Mouse (Mus musculus): Measurements from ENCODE around the gene Trim7.
A peak's percentile ranks its signal among the peaks of the same experiment; 100 is the strongest.
"Not testable (repeated sequence)": the region's sequence is repeated elsewhere in the genome, so short reads cannot be mapped to it uniquely, and the experiment has no call there.

Trim7 gene

GRCm38 (mm10) chr11:48825979-48826751 is at the start of gene Trim7, which contains the start of gene Gm12184:
Gene Trim7 (plus strand): TSS chr11:48826140.
Gene Gm12184 (minus strand): TSS chr11:48826655.
- not testable (repeated sequence) for DNase-seq (ENCODE audit: low read depth, low spot score)

GRCm38 (mm10) chr11:48776664-48777063 is 49.3 kb upstream of the Trim7 start:
- DNase-seq (ENCODE audit: low read depth, low spot score) = no peak

GRCm38 (mm10) chr11:48777303-48777702 is 48.6 kb upstream of the Trim7 start:
- DNase-seq (ENCODE audit: low read depth, low spot score) = no peak

DNA sequence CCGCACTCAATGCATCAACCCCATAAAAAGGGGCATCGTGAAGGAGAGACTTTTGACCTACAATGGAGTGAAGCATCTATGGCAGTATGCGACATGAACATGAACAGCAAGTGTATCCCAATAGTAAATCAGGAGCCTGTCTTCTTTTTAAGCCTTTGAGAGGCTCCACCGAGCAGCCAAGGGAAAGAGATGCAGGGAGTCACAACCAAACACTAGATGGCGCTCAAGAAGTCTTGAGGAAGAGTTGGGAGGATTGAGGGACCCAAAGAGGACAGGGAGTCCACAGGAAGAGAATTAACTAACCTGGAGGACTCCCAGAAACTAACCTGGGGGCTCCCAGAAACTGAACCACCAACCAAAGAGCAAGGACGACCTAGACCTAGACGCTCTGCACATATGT is 46.5 kb upstream of the Trim7 start:
- DNase-seq (ENCODE audit: low read depth, low spot score) = no peak

- DNase-seq (ENCODE audit: low read depth, low spot score) = no peak
Measured at GRCm38 (mm10) chr11:48782243-48782642, 43.7 kb upstream of the Trim7 start.

DNA sequence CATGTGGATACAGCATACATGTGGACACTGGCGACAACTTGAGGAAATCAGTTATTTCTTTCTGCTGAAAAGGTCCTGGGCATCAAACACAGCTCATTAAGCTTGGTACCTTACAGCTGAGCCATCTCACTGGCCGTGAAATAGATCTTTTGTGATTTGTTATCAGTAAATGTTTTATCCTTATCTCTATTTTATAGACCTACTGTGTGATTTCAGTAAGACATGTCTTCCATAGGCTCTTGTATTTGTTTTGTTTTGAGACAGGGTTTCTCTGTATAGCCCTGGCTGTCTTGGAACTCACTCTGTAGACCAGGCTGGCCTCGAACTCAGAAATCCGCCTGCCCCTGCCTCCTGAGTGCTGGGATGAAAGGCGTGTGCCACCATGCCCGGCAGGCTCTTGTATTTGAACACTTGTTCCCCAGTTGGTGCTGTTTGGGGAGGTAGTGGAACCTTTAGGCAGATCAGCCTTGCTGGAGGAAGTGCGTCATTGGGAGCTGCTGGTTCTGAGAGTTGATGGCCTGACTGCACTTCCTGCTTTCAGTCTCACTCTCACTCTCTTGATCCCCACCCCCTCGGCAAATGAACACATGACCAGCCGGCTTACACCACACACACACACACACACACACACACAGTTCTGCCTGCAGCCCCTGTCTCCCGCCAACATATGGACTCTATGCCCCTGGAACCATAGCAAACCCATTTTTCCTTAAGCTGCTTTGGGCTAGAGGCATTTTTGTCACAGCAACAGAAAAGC is 38.3 kb upstream of the Trim7 start:
- peak; percentile 12 for DNase-seq (ENCODE audit: low read depth, low spot score)

GRCm38 (mm10) chr11:48788311-48789089 is 37.4 kb upstream of the Trim7 start:
- peak; percentile 64 for DNase-seq (ENCODE audit: low read depth, low spot score)

DNA sequence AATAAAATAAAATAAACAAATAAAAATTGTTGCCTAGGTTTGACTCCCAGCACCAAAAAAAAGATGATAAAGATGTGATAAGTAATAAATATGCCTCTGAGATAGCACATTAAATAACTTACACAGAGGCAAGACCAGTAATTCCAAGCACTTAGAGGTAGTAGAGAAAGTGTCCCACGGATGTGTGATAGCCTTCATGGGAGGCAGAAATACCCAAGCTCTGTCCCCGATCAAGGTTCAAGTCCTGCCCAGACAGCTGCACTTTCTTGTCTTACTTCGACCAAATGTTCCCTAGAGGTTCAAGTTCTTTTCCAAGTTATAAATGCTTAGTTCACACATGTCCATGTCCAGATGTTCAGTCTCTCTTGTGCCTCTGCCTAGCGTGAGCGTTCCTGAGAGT is 36.7 kb upstream of the Trim7 start:
- no peak for DNase-seq (ENCODE audit: low read depth, low spot score)

- peak; percentile 39 for DNase-seq (ENCODE audit: low read depth, low spot score)
Measured at GRCm38 (mm10) chr11:48789973-48790823, 35.7 kb upstream of the Trim7 start.

DNA sequence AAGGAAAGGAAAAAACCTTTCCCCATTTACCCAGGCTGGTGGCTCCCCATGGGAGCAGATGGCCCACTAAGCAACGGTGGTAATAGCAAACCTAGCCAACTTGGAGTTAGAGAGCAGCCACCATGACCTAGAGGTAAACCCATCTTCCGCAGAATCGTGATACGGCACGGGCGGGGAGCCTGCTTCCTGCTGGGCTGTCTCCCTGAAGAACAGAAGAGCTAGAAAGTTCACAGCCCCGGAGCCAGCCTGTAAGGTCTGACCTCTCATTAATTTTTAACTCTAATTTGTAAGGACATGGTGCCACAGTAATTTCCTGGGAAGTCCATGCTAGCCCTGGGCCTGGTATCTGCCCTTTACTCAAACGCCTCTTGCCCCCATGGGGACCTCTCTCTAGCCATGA is 35.0 kb upstream of the Trim7 start:
- DNase-seq (ENCODE audit: low read depth, low spot score) = no peak

DNA sequence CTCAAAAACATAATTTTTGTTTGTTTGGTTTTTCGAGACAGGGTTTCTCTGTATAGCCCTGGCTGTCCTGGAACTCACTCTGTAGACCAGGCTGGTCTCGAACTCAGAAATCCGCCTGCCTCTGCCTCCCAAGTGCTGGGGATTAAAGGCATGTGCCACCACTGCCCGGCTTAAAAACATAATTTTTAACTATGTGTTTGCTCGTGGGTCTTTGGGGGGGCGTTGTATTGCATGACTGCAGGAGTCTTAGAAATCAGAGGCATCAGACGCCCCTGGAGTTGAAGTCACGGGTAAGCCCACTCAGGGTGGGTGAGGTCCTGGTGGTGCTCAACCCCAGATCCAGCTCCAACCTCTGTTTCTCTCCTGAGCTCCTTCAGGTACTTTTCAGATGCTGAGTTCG is 34.0 kb upstream of the Trim7 start:
- DNase-seq (ENCODE audit: low read depth, low spot score) = not testable (repeated sequence)

DNA sequence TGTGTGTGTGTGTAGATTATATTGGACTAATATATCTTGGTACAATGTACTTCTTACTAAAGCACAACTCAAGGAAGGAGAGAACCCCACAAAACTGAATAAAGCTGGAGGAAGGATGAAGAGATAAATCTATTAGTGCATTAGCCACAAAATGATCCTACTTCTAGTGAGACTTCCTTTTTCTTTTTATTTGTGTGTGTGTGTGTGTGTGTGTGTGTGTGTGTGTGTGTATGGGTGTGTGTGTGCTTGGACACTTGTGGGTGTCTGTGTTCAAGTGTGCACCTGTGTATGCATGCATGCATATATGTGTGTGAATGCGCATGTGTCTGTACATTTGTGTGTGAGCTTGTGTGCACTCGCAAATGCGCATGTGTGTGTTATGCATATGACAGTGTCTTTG is 32.8 kb upstream of the Trim7 start:
- DNase-seq (ENCODE audit: low read depth, low spot score) = no peak

- no peak for DNase-seq (ENCODE audit: low read depth, low spot score)
Measured at GRCm38 (mm10) chr11:48795221-48795620, 30.7 kb upstream of the Trim7 start.

- no peak for DNase-seq (ENCODE audit: low read depth, low spot score)
Measured at GRCm38 (mm10) chr11:48796290-48796689, 29.6 kb upstream of the Trim7 start.

GRCm38 (mm10) chr11:48797287-48797686 is 28.7 kb upstream of the Trim7 start:
- no peak for DNase-seq (ENCODE audit: low read depth, low spot score)

DNA sequence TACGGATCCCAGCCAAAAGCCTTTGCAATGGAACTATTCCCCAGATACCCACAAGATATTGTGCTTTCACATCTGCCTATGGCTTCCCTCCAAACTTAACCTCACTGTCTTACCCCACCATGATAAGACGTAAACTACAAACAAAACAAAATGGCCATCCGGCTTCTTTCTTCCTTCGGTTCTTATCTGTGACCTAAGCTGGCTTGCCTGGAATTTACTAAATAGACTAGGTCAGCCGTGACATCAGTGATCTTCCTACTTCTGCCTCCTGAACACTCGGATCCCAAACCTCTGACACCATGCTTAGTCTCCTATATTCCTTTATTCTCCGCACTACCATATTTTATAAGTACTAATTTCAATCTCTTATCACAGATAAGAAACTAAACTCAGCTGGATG is 27.6 kb upstream of the Trim7 start:
- no peak for DNase-seq (ENCODE audit: low read depth, low spot score)

DNA sequence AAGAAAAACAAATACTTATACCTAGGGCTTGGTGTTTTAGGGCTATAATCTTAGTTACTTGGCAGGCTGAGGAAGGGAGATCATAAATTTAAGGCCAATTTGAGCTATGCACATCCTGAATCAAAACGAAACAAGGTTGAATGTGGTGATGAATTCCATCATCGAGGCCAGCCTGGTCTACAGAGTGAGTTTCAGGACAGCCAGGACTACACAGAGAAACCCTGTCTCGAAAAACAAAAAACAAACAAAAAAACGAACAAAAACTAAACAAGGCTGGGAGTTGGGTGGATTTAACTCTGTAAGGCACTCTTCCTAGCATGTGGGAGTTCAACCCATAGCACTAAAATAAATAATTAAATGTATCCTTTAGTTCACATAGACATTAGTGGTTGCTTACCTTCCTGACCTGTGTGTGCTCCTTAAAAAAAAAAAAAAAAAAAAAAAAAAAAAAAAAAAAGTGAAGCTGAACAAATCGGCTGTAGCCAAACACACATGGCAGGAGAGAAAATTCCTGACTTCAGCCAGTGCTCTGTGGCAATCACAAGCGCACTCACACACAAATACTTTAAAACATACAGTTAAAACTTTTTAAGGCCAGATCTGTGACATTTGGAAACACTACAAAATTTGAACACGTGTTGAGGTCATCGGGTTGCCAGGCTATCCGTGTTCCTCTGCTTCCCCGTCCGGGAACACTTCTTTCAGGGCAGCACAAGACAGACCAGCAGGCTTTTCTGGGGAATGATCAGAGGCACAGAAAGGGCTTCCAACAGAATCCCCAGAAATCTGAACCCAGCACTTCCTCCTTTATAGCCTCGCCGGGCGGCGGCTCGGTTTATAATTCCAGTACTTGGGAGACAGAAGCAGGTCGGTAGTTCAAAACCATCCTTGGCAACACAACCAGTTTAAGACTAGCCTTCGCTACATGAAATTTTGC is 26.7 kb upstream of the Trim7 start:
- DNase-seq (ENCODE audit: low read depth, low spot score) = no peak

GRCm38 (mm10) chr11:48799921-48800701 is 25.8 kb upstream of the Trim7 start, which contains the start of gene Rack1:
Gene Rack1 (plus strand): TSS chr11:48800332.
- peak; percentile 88 for DNase-seq (ENCODE audit: low read depth, low spot score)

Measured in brain, embryonic 18.5 days (tissue).